Mouse (Mus musculus) layer of hippocampus, postnatal 10 days (tissue): ENCODE data around the gene Btbd6. TPM values are rescaled to one million over a fixed set of nuclear protein-coding genes. Genes with fewer than 3 reads are reported as not detected.

Experiments
- total RNA-seq, 2 experiments: library from RNA; stranded (reverse); gene quantifications; 2 replicates each; pipeline ENCODE4 v1.2.3; 2021

Btbd6 gene
- total RNA-seq, 2 experiments from 2014 or later: 52.1 to 57.5 TPM

Other genes starting within 250 kb of the Btbd6 start
- 10 to 100 TPM in 1 of 2 experiments, 1 to 10 TPM in 1; 9.2 to 11.7 TPM for gene Pld4, start 215.8 kb upstream of the Btbd6 start, total RNA-seq
- 10 to 100 TPM; 11.8 to 17.1 TPM for gene Ahnak2, start 173.8 kb upstream of the Btbd6 start, total RNA-seq
- gene Clba1, start 167.5 kb upstream of the Btbd6 start, total RNA-seq: 10 to 100 TPM; 12.3 to 15.5 TPM
- 10 to 100 TPM in 1 of 2 experiments, 1 to 10 TPM in 1; 8.8 to 13.0 TPM for gene Cdca4, start 147.1 kb upstream of the Btbd6 start, total RNA-seq
- not detected for gene Gpr132, start 108.3 kb upstream of the Btbd6 start, total RNA-seq
- gene Jag2, start 46.7 kb upstream of the Btbd6 start, total RNA-seq: 10 to 100 TPM; 51.6 to 66.5 TPM
- gene Nudt14, start 34.4 kb upstream of the Btbd6 start, total RNA-seq: 10 to 100 TPM; 11.6 to 13.8 TPM
- gene Brf1, start 24.2 kb downstream of the Btbd6 start, total RNA-seq: 10 to 100 TPM; 55.7 to 66.6 TPM
- gene Pacs2, start 38.0 kb downstream of the Btbd6 start, total RNA-seq: 100 to 1,000 TPM; 129 to 132 TPM
- under 1 TPM; 0.45 to 0.64 TPM for gene Tex22, start 98.0 kb downstream of the Btbd6 start, total RNA-seq
- gene Mta1, start 121.8 kb downstream of the Btbd6 start, total RNA-seq: 10 to 100 TPM; 87.3 to 89.5 TPM
- gene Crip2, start 163.8 kb downstream of the Btbd6 start, total RNA-seq: 100 to 1,000 TPM; 179 to 183 TPM
- 10 to 100 TPM; 13.5 to 14.1 TPM for gene Crip1, start 169.8 kb downstream of the Btbd6 start, total RNA-seq
- gene Tedc1, start 179.9 kb downstream of the Btbd6 start, total RNA-seq: 1 to 10 TPM; 3.0 to 3.3 TPM
- 10 to 100 TPM; 30.5 to 33.9 TPM for gene Tmem121, start 209.4 kb downstream of the Btbd6 start, total RNA-seq